Mouse (Mus musculus): ENCODE data around the gene Adra1b.

- TF ChIP-seq CTCF (IDR thresholded peaks at IDR 0.05; ENCODE audit: extremely low read depth, insufficient read depth, low read length) (no peak), POLR2A (IDR thresholded peaks at IDR 0.05; ENCODE audit: extremely low read depth, insufficient read depth, low read length) (no peak)
Measured at GRCm38 (mm10) chr11:43783106-43783505, 117.9 kb downstream of the Adra1b start.

All from cortical plate, adult 2 months (tissue).